Mouse (Mus musculus): ENCODE measurements around the gene Cacna1g. TPM values are rescaled to one million over a fixed set of nuclear protein-coding genes. Genes with fewer than 3 reads are reported as not detected.
"Not testable (repeated sequence)": the region's sequence is repeated elsewhere in the genome, so short reads cannot be mapped to it uniquely, and the experiment has no call there.

Cacna1g gene
- total RNA-seq, 1 experiment from 2014 or later = 0.24 TPM

DNA sequence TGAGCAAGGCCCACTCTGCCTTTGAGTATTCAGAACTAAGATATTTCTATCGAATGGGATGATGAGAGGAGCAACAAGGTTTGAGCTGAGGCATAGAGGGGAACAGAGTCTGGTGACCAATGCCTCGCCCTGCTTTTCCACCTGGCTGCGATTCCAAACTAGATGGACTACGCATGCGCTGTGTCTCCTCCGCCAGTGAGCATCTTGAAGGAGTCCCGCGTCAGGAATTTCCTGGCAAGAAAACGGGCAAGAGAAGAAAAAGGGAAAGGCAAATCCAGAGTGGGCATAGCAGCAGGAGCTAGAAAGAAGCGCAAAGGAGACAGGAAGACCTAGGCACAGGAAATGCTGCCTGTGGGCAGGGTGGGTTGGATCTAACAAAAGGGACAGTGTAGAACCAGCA is 70.2 kb downstream of the Cacna1g start:
- no peak for DNase-seq

DNA sequence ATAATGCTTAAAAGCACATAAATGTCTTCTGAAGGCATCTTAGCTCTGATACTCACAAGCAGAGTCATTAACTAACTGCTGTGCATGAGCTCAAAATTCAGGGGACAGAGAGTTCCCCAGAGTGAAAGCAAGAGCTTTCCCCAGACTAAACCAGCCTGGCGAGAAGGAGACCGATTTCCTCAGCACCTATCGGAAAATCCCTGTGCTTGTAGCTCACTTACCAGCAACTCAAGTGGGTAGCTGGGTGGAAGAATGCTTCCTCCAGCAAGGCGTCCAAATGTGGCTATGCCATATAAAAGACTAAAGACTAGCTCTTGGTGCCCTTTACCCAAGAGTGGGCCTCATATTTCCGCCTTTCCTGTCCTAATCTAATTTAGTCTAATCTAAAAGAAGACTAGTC is 71.3 kb downstream of the Cacna1g start:
- DNase-seq = no peak

DNA sequence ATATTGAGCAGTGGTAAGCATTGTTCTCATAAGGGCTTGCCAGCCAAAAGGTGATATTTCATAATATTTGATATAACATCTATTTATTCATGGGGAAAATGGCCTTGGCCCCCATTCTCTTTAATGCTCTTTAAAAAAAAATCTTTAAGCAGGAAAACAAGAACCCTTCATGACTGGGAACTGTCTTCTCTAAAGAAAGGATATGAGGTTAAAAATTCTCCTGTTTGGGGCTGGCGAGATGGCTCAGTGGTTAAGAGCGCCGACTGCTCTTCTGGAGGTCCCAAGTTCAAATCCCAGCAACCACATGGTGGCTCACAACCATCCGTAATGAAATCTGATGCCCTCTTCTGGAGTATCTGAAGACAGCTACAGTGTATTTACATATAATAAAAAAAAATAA is 72.0 kb downstream of the Cacna1g start:
- DNase-seq = not testable (repeated sequence)

DNA sequence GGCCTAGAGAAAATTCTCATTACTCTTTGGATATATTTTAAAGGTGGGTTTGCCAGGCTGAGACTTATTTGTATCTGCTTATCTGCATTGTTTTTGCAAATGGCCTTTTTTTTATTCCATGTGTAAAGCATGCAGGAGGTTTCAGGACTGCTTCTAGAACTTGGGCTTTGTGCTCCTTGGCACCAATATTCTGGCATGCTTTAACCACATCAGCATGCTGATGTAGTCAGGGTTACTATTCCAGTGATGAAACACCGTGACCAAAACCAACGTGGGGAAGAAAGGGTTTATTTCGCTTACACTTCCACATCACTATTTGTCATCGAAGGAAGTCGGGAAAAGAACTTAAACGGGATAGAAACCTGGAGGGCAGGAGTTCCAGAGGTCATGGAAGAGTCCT is 73.0 kb downstream of the Cacna1g start:
- DNase-seq = no peak

DNA sequence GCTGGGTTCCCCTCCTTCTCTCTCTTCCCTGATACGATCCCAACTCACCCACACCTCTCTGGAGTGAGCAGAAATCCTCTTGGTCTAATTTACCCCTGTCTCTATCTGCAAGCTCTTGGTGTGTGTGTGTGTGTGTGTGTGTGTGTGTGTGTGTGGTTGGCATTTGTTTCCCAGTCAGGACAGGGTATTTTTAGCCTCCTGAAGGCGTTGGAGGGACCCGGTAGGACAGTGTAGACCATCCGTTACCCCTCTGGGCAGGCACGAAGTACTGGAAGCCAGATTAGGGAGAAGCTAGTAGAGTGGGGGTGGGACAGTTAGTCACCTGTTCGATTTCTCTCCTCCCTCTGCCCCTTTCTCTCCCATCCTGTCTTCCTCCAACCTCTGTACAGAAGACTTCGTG is 79.9 kb downstream of the Cacna1g start:
- DNase-seq = no peak

DNA sequence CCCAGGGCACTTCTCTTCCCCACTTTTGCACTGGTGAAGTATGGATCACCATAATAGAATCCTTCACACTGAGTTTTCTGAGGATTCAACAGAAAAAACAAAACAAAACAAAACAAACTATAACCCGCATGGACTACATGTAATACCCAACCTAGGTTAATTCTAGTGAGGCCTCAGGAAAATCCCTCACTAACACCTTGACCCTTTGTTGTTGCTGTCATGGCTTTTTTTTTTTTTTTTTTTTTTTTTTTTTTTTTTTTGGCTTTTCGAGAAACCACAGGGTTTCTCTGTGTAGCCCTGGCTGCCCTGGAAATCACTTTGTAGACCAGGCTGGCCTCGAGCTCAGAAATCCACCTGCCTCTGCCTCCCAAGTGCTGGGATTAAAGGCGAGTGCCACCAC is 80.5 kb downstream of the Cacna1g start:
- DNase-seq = not testable (repeated sequence)

DNA sequence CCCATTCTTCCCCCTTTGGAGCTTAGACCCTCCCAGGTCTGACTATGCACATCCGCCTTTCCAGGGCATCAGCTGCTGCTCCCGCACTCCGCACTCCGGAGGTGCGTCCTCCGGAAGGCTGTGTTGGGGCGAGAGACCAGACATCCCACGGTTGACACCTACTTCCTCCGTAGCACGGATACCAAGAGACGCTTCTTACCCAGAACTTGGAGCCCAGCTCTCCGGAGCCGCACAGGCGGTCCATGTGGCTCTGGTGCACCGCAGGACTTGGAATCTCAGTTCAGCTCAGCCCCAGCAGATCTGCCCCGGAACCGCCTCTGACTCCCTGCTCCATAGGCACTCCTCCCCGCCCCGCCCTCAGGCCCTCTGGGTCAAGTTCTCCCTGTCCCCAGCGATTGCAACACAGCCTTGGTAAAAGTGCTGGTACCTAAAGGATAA is 81.3 kb downstream of the Cacna1g start, which contains the start of gene Abcc3:
Abcc3 (minus strand) TSS at position 326 of the 438 bp plus-strand sequence.
- peak; percentile 74 for DNase-seq

DNA sequence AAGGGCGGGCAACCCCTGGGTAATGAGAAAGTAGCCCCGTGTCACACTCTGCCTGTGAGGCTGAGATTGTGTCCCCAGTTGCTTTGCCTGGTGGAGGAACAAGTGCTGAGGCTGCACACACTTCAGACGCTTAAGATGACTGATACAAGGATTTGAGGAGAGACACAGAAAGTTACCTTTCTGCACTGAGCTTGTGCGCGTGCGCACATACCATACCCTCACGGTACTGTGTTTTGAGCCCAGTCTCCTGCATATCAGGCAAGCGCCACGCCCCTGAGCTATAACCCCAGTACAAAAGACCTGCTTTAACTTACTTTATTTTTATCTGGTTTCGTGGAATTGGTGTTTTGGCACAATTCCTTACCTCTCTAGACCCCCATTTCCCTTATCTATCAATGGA is 82.3 kb downstream of the Cacna1g start:
- DNase-seq = no peak

DNA sequence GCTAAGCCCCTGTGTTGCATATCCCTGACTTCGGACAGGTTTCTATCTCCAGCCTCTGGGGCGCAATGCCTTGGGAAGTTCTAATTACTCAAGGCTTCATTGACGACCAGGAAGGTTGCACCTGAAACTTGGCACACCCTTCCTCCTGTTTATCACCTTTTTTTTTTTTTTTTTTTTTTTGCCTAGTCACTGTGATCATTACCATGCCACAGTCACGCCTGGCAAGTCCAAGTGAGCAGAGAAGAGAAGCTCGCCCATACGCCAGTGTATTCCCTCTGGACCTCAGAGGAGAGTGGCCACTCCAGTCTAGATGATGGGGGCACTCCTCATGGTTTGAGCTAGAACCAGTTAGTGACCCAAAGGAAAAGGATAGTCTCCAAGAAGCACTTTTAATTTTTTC is 83.2 kb downstream of the Cacna1g start:
- DNase-seq = no peak

DNA sequence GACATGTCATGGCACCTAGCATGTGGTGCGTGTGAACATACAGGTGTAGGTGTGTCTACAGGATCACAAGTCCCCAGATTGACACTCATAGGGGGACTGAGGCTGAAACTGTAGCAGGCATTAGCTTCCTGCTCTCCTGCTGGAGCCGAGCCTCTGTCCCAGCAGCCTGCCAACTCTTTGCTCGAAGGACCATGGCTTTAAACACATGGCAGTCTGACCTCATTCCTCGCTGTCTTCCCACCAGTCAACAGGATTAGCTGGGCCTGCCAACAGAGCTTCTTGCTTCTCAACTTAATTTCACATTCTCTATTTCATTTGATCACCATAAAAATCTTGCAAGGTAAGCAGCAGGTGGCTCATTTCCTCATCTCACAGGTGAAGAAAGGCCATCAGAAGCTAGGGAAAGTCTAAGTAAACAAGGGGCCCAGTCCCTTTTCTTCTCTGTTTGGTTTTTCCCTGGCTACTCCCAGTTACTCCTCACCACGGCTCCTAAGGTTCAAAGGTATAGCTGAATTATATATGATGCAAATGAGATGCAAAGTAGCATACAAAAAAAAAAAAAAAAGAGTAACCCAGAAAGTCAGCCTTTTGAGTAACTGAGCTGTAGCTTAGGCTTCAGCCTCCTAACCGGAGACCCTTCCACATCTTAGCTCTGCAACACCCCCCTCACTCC is 84.1 kb downstream of the Cacna1g start:
- DNase-seq = no peak

DNA sequence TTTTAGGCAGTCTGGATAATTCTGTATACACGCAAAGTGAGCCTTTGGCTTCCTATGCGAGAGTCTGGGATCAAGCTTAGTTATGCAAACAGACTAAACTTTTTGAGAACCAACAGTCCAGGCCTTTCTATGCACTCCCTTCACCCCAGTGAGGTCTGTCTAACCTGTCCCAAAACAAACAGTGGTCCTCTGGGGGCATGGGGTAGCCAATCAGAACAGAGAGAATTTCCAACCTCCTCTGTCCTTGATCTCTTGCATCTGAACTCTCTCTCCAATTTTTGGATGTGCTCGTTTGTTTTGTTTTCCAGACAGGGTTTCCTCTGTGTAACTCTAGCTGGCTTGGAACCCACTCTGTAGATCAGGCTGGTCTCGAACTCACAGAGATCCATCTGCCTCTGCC is 85.0 kb downstream of the Cacna1g start:
- DNase-seq = no peak

DNA sequence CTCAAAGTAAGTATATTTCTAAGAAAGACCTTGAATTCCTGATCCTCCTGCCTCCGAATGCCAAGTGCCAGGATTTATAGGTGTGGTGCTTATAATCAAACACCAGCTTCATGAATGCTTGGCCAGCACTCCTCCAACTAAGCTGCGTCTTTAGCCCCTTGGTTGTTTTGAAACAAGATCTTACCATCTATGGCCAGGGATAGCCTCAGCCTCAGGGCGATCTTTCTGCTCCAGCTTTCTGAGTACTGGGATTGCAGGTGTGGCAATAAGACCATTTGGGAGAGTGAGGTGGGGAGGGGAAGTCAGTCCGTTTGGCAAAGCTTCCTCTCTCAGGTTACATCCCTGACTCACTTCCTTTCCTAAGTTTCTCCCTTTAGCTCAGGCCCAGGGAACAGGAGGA is 86.2 kb downstream of the Cacna1g start:
- DNase-seq = no peak

DNA sequence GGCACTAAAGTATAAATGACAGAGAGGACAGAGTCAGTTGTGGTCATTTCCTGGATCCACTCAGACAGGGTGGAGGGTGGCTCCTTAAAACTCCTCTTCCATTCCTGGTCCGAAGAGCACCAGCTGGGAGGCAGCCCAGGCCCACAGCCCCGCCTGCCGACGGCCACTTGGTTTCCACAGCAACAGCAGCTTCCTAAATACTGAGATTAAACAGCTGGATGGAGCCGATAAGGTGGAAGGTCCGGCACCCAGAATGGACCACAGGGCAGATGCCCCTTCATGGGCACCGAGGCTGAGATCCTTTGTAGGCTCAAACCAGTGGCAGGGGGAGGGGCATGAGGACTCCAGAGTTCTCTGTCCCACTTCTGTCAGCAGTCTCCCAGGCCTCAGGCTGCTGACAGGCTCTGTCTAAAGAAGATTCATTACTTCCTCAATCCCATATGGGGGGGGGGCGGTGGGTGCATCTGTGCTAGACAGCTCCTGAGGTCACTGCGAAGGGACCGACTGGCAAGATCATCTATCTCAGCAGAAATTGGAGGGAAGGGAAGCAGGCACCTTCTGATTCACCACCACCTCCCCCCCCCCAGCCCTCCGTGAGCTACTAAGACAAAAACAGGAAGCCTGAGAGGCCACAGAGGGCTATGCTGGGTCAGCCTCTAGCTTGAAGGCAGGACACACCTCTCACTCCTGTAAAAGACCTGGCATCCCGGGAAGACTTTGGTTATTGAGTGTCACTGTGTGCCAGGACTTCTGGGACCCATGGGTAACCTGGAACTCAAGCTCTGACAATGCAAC is 87.8 kb downstream of the Cacna1g start:
- peak; percentile 18 for DNase-seq

DNA sequence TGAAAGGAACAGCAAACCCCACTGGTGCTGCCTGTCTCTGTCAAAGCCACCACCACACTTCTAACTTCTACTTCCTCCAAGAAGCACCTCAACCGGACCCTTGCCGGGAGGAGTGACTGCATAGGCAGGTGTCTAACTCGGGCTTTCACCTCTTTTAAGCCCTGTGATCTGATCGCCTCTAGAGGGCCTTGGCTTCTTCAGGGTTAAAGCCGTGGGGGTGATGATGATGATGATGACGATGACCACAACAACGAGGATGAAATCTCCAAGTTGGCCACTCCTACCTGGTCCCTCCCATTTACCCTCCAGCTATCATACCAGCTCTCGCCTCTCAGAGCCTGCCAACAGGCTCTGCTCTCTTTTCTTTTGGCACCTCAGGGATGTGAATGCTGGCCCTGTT is 94.3 kb downstream of the Cacna1g start:
- DNase-seq = no peak

DNA sequence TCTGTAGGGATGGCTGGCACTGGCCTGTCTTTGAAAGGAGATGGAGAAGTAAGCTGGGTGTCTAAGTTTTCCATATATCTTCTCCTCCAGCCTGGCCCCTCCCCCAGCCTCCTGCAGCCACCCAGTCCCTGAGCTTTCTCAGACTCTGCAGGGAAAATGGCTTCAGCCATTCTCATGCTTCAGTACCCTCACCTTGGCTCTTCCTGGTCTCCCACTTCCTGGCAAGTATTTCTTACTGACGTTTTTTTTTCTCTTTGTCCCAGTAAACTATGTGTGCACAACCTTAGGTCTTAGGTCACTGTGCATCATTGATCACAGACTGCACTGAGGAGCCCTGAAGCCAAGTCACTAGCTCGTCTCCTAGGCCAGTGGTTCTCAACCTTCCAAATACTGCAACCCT is 94.9 kb downstream of the Cacna1g start:
- no peak for DNase-seq

DNA sequence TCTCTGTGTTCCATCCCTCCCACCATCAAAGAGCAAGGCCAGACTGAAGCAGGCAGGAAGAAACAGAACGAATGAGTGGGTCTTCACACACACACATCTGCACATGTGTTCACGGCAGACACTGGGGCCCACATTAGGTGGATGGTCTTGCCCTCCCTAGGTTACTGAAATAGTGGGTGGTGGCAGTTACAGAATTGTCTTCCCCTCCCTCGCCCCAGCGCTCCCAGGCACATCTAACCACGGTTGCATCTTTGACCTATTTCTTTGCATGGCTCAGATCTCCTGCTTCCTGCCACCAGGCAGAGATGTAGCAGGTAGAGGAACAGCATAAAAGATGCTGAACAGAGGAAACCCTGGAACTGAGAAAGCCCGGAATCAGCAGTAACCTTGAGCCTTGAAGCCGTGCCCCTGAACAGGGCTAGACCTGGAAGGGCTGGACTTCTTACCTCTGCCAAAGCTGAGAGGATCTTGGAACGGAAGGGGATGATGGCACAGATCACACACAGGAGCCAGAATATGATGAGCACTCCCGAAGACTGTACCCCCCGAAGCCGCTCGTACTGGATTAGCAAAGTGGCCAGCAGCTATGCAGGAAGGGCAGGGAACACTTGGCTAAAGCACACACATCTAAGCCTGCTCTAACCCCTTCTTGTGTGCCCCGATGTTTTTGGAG is 99.6 kb downstream of the Cacna1g start:
- DNase-seq = no peak

DNA sequence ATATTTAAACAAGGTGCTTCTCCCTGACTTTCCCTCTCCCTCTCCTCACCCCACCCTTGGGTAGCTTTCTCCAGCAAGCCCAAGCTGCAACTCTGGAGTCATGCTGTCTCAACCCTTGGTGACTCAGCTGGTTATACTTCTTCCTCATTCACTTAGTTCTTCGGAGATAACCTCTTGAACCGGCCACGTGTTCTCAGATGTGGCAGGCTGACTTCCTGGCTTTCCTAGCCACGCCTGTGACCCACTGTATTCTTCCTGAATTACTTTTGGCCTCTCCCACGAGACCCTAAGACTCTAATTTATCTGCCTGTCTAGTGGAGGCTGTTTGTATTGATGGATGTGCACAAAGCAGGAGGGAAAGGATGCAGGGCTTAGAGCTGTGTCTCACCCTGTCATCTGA is 103.2 kb downstream of the Cacna1g start:
- DNase-seq = no peak

DNA sequence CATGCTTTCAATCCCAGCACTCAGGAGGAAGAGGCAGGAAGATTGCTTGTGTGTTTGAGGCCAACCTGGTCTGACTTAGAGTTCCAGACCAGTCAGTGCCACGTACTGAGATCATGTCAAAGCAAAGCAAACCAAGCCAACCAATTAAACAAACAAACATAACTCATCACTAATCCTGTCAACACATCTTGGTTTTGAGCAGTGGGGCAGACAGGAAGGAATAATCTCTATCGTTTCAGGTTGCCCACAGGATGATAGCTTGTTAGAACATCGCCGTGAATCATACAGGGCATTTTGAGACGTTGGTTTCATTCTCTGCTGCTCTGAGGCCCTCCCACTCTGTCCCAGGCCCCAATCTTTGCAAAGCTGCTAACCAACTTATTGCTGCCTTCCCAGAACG is 104.0 kb downstream of the Cacna1g start:
- no peak for DNase-seq

DNA sequence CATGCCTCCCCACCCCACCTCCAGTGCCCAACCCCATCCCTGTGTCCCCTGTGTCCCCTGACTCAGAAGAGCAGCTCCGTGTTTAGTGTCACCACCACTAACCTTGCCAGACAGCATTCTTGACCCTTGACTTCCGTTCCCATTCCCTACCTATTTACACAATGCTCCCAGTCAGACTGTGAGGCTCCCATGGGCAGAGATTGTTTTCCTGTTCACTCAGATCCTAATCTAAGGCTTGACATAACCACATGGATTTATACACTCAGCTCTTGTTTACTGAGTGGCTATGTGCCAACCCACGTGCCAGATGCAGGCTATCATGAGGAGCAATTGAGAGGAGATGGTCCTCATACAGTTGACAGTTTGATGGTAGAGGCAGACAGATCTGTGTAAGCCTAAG is 108.7 kb downstream of the Cacna1g start:
- no peak for DNase-seq

DNA sequence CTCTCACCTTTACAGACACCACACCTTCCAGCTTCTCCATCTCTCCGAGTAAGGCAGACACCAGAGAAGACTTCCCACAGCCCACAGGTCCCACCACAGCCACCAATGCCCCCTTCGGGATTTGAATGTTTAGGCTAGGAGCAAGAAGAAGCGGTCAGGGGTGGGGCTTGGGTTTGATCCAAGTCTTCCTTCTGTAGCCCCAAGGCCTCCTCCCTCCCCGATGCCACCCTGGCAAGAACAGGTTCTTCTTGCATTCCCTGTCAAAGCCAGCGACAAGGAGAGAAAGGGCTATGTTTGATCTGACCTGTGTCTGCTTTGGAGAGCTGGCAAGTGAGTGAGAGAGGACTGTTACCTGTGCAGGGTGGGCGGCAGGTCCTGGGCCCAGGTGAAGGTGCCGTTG is 110.3 kb downstream of the Cacna1g start:
- DNase-seq = no peak

DNA sequence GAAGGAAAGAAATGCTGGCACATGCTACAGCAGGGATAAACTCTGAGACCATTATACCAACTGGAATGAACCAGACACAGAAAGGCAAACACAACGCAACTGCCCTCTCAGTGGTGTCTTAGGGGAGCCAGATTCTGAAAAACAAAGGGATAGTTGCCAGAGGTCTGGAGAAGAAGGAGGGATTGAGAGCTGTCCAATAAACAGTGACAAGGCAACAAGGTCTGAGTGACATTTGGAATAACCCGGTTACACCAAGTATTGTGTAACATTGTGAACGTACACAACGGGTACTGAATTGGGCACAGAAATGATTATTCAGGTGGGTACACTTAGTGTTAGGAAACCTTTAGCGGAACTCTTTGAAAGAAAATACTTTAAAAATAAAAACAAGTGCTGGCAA is 111.9 kb downstream of the Cacna1g start:
- no peak for DNase-seq

DNA sequence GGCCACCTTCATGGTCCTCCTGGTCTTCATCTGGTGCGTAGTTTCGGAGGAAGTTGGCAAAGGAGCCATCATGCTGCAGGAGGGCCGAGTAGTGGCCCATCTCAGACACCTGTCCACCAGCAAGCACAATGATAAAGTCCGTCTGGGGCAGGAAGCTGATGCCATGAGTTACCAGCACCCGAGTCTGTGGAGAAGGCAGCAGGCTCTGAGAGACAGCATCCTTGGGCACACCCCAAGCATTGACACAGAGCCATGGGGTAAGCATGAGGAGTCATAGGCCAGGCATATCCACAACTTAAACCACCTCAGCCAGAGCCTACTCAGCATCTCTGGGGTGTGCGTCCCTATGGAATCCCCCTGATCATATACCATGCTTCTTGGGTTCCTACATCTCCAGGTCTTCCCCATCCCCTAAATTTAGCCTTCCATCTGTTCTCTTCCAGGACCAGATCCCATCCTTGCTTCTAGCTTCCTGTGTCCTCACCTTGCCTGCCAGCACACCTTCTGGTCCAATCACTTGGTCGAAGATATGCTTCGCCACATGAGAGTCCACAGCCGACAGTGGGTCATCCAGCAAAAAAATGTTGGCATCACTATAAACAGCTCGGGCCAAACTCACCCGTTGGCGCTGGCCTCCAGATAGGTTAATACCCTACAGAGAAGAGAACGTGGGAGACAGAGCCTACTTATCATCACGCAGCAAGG is 112.7 kb downstream of the Cacna1g start:
- DNase-seq = no peak

DNA sequence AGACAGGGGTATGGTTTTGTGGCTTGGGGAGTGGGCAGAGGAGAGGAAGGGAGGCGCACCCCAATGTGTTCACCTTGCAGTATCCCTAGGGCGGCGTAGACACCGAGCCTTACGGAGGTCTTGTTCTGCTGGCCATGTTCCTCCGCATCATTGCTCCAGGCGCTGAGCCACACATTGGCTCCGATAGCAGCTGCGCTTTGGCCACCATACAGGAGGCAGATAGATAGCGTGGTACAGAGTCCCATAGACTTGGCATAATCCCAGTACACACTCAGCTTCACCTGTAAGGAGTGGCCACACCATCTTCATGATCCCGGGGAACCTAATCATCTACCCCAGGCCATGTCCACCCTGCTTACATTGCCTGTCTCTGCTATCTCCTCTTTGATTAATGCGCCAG is 114.8 kb downstream of the Cacna1g start:
- no peak for DNase-seq

Data from adrenal gland, postnatal 25 days (tissue).